Mouse (Mus musculus) lung, adult 2 months (tissue): ENCODE results near the gene Kri1. TPM values are rescaled to one million over a fixed set of nuclear protein-coding genes. Genes with fewer than 3 reads are reported as not detected.
A peak's percentile ranks its signal among the peaks of the same experiment; 100 is the strongest.
"Not testable (repeated sequence)": the region's sequence is repeated elsewhere in the genome, so short reads cannot be mapped to it uniquely, and the experiment has no call there.

ENCODE experiments used
- DNase-seq: peaks from one replicate; pipeline ENCODE4 v3.0.0; 2022
- H3K4me1 ChIP-seq: fragments of 200-500 bp; 2 replicates; pipeline ENCODE4 v1.6.1; 2011; ENCODE audit warnings: low read length; ENCODE audit not compliant: control insufficient read depth, insufficient read depth
- H3K4me3 ChIP-seq: fragments of 200-500 bp; replicated peaks from 2 replicates; pipeline ENCODE3; 2011; ENCODE audit warnings: low read depth, mild to moderate bottlenecking, control low read depth, low read length; ENCODE audit errors: extremely low read depth
- CTCF ChIP-seq: fragments of 200-500 bp; IDR thresholded peaks from 2 replicates; pipeline ENCODE4 v1.5.1; 2011; ENCODE audit warnings: mild to moderate bottlenecking, low read length, control low read depth; ENCODE audit not compliant: insufficient read depth
- POLR2A ChIP-seq: fragments of 200-500 bp; IDR thresholded peaks from 2 replicates; pipeline ENCODE4 v1.6.1; 2011; ENCODE audit warnings: low read depth, mild to moderate bottlenecking, control low read depth, low read length, borderline replicate concordance; ENCODE audit errors: extremely low read depth
- WGBS: fragments of 180-500 bp; shearing (Covaris S2); methylation state at CpG from one replicate; pipeline ENCODE4 v1.1.7; 2018; 5-methylcytosine and 5-hydroxymethylcytosine counted together
- polyA plus RNA-seq: library from polyadenylated mRNA; depleted of rRNA; stranded (reverse); fragments of >200 nt; gene quantifications from 2 replicates; pipeline ENCODE4 v1.2.3, GENCODE M21; 2012

Gene Kri1
- polyA plus RNA-seq, 1 experiment, result 21.5 TPM

GRCm38 (mm10) chr9:21316696-21317095 is 28.9 kb upstream of the Kri1 start:
- no peak for TF ChIP-seq POLR2A
- no peak for TF ChIP-seq CTCF
- no peak for DNase-seq
- 60% methylated on average over 7 of the region's 7 CpGs for WGBS
- Histone ChIP-seq H3K4me1 (peaks cover 2% of the 10 kb centered on the region; the same call in 1 of the 2 replicates), H3K4me3 (no peak overlapping the region)

DNA sequence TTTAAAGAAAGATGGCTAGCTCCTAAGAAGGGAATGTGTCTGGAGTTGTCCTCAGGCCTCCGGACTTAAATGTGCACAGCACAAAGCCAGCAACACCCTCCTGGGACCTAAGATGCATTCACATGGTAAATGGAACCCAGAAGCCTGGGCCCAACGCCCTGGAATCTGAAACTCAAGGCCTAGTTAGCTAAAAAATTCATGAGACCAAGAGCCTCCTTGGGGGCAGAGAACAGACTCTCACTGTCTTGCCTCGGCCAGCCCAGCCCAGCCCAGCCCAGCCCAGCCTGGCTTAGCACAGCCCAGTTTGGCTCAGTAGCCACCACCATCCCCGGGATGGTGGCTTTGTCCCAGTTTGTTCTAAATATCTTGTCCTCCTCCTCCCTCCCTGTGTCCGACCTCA is 27.7 kb upstream of the Kri1 start:
- Histone ChIP-seq H3K4me1 (peaks cover 2% of the 10 kb centered on the region; the same call in 1 of the 2 replicates), H3K4me3 (no peak overlapping the region)
- no peak for TF ChIP-seq CTCF
- TF ChIP-seq POLR2A, result no peak
- 45% methylated on average over 5 of the region's 5 CpGs for WGBS
- no peak for DNase-seq

DNA sequence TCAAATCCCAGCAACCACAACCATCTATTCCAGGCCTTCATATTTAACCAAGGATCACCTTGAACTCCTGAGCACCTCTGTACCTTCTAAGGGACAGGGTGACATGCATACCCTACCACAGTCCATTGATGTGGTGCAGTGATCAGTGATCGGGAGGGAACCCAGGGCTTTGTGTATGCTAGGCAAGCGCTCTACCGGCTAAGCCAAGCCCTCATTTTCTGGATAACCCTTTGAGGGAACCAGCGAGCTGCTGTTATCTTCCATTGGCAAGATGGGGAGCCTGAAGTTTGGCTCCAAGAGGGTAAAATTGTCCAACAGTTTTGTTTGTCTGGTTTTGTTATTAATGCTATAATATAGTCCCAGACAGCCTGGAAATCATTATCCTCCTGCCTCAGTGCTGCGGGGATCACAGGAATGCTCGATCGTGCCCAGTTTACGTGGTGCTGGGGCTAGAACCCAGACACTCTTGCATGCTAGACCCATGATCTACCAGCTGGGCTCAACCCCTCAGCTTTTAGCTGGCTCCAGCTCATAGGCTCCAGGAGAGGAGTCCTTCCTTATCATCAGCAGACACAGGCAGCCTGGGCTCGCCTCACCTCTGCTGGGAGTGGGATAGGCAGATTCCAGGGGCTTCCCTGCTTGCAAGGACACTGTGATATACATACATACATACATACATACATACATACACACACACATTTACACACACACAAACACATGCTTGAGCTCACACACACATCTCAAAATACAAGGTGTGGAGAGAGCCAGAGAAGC is 26.8 kb upstream of the Kri1 start:
- TF ChIP-seq CTCF (no peak), POLR2A (no peak)
- 93% methylated on average over 9 of the region's 9 CpGs for WGBS
- H3K4me1 ChIP-seq, result no peaks in the 10 kb centered on the region

GRCm38 (mm10) chr9:21313394-21313793 is 25.6 kb upstream of the Kri1 start:
- H3K4me1 ChIP-seq, result no peaks in the 10 kb centered on the region
- WGBS, result 10% methylated on average over 11 of the region's 11 CpGs
- peak; percentile 91 for DNase-seq
- H3K4me3 ChIP-seq, result no peak overlapping the region
- TF ChIP-seq POLR2A (no peak), CTCF (peak; percentile 91)

More for the DNA sequence above, 26.8 kb upstream of the Kri1 start:
- no peak overlapping the region for H3K4me3 ChIP-seq
- no peak for DNase-seq

DNA sequence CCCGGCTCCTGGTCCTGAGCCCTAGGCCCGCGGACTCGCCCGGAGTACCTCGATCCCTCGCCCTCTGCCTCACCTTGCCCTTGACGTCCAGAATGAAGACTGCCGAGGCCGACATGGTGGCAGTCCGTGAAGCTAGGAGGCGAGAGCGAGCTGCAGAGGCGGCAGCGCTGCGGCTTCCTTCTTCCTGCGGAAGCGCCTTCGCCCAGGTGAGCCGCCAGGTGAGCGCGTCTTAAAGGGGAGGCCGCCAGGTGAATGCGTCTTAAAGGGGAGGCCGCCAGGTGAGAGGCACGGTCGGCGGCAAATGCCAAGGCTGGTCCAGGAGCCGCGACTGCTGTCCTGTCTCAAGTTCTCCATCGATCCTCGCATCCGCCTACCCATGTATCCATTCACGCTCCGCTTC is 24.4 kb upstream of the Kri1 start, which contains the start of gene Ap1m2:
TSS of gene Ap1m2 (minus strand) at position 204 of the 400 bp plus-strand sequence.
- DNase-seq, result peak; percentile 66
- Histone ChIP-seq H3K4me1 (no peaks in the 10 kb centered on the region), H3K4me3 (peak within 1 kb of the TSS; percentile 58)
- TF ChIP-seq CTCF (no peak), POLR2A (peak; percentile 27; the same call in 1 of the 2 replicates)
- WGBS, result 18% methylated on average over 35 of the region's 35 CpGs

- TF ChIP-seq POLR2A (no peak), CTCF (no peak)
- WGBS, result 39% methylated on average over 7 of the region's 7 CpGs
- no peak for DNase-seq
- H3K4me1 ChIP-seq, result no peaks in the 10 kb centered on the region
- H3K4me3 ChIP-seq, result peak overlapping the region; percentile 58
These were observed 23.9 kb upstream of the Kri1 start for GRCm38 (mm10) chr9:21311695-21312094.

DNA sequence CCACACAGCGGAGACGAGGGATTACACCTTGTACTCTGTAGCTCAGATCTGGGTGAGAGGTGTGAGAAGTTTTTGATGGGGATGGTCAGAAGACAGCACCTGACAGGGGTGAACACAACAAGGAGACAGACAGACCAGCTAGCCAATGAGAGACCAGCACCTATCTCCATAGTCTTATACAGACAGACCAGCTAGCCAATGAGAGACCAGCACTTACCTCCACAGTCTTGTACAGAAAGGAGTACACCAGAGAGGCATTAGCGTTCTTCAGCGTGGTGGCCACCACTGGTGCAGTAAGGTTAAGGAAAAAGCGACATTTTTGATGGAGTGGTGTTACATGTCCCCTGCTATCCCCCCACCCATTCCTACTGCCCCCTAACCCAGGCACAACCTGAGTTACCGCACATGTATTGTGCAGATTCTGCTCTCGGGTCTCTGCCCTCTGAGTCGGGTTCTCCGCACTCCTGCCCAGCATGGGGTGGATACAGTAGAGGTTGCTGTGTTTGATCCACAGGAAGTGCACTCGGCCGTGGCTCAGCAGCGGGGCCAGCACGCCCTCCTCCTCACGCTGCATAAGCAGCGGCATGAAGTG is 21.5 kb upstream of the Kri1 start:
- WGBS, result 58% methylated on average over 15 of the region's 15 CpGs
- TF ChIP-seq POLR2A (no peak), CTCF (no peak)
- Histone ChIP-seq H3K4me1 (no peaks in the 10 kb centered on the region), H3K4me3 (no peak overlapping the region)
- DNase-seq, result no peak

DNA sequence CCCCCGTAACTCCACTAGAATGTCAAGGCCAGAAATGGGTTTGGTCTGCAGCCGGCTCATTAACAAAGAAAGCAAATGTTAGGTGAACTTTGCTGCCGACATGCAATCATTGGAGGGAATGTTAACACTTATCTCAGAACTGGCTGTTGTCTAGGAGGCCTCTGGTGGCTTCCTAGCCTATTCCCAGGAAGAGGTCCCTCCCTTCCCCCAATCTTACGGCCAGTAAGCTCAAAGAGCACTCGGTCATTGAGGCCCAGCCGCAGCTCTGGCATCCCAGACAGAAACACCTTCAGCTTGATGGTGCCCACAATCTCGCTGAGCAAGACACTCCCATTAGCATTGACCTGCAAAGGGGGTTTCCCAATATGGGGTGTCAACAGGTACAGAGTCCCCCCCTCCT is 17.3 kb upstream of the Kri1 start:
- H3K4me1 ChIP-seq, result no peaks in the 10 kb centered on the region
- 80% methylated on average over 7 of the region's 7 CpGs for WGBS
- DNase-seq, result no peak
- no peak overlapping the region for H3K4me3 ChIP-seq
- TF ChIP-seq POLR2A, result no peak
- TF ChIP-seq CTCF, result no peak

GRCm38 (mm10) chr9:21299014-21299413 is 11.2 kb upstream of the Kri1 start:
- Histone ChIP-seq H3K4me1 (no peaks in the 10 kb centered on the region), H3K4me3 (no peak overlapping the region)
- no peak for DNase-seq
- no peak for TF ChIP-seq CTCF
- no peak for TF ChIP-seq POLR2A
- 81% methylated on average over 10 of the region's 10 CpGs for WGBS

GRCm38 (mm10) chr9:21292271-21292670 is 4.5 kb upstream of the Kri1 start:
- peaks cover 6% of the 10 kb centered on the region; the same call in 1 of the 2 replicates for H3K4me1 ChIP-seq
- DNase-seq, result no peak
- TF ChIP-seq CTCF, result no peak
- TF ChIP-seq POLR2A, result no peak
- 91% methylated on average over 3 of the region's 3 CpGs for WGBS
- no peak overlapping the region for H3K4me3 ChIP-seq

GRCm38 (mm10) chr9:21291868-21292267 is 4.1 kb upstream of the Kri1 start:
- WGBS, result 9% methylated on average over 7 of the region's 7 CpGs
- not testable (repeated sequence) for DNase-seq, H3K4me3 ChIP-seq

More at GRCm38 (mm10) chr9:21291868-21292267, 4.1 kb upstream of the Kri1 start:
- not testable (repeated sequence) for H3K4me1 ChIP-seq
